Mouse (Mus musculus) c-Kit-positive CD71-positive TER-119-positive erythroid progenitor cells, embryonic 14.5 days (primary cell): ENCODE results near the gene Myg1.

Source experiments
- DNase-seq: peaks from one replicate; pipeline ENCODE4 v3.0.0-alpha.2; 2013; ENCODE audit warnings: low spot score

The Myg1 gene

GRCm38 (mm10) chr15:102386640-102387039 is 55.1 kb downstream of the Myg1 start:
- no peak for DNase-seq
